Mouse (Mus musculus): Measurements from ENCODE around the gene Trpc2. TPM values are rescaled to one million over a fixed set of nuclear protein-coding genes. Genes with fewer than 3 reads are reported as not detected.
"Not testable (repeated sequence)": the region's sequence is repeated elsewhere in the genome, so short reads cannot be mapped to it uniquely, and the experiment has no call there.

Gene Trpc2
- 1 to 10 TPM in 1 of 2 experiments, under 1 TPM in 1; 0.36 to 1.5 TPM for total RNA-seq (2021)
- long read RNA-seq = 0 reads

- DNase-seq (ENCODE audit: low spot score in 2 of 2) = no peak
These were observed at the start of gene Trpc2 for GRCm38 (mm10) chr7:102082816-102083215. TSS of gene Trpc2 (plus strand) at chr7:102083116.

GRCm38 (mm10) chr7:102034904-102035303 is 48.0 kb upstream of the Trpc2 start:
- DNase-seq (ENCODE audit: low spot score in 2 of 2) = no peak

GRCm38 (mm10) chr7:102035534-102035933 is 47.4 kb upstream of the Trpc2 start:
- no peak for DNase-seq (ENCODE audit: low spot score in 2 of 2)

- no peak for DNase-seq (ENCODE audit: low spot score in 2 of 2)
These were observed 45.6 kb upstream of the Trpc2 start for GRCm38 (mm10) chr7:102037318-102037717.

- no peak for DNase-seq (ENCODE audit: low spot score in 2 of 2)
These were observed 40.6 kb upstream of the Trpc2 start for GRCm38 (mm10) chr7:102042314-102042713.

- not testable (repeated sequence) for DNase-seq (ENCODE audit: low spot score in 2 of 2)
These were observed 34.4 kb upstream of the Trpc2 start for GRCm38 (mm10) chr7:102048524-102048923.

GRCm38 (mm10) chr7:102061353-102061752 is 21.6 kb upstream of the Trpc2 start:
- no peak for DNase-seq (ENCODE audit: low spot score in 2 of 2)

- no peak for DNase-seq (ENCODE audit: low spot score in 2 of 2)
These were observed 20.7 kb upstream of the Trpc2 start for GRCm38 (mm10) chr7:102062203-102062602.

- DNase-seq (ENCODE audit: low spot score in 2 of 2) = no peak
These were observed 19.0 kb upstream of the Trpc2 start for GRCm38 (mm10) chr7:102063891-102064290.

GRCm38 (mm10) chr7:102064655-102065045 is 18.3 kb upstream of the Trpc2 start:
- DNase-seq (ENCODE audit: low spot score in 2 of 2) = no peak

- peak; percentile 91 to 94 for DNase-seq (ENCODE audit: low spot score in 2 of 2)
These were observed 17.6 kb upstream of the Trpc2 start, which contains the start of the genes Rnf121, Xndc1 and Xntrpc for GRCm38 (mm10) chr7:102065046-102065891. TSS of gene Rnf121 (minus strand) at chr7:102065469. TSS of gene Xndc1 (plus strand) at chr7:102065511. TSS of gene Xntrpc (plus strand) at chr7:102065713.

- DNase-seq (ENCODE audit: low spot score in 2 of 2) = no peak
These were observed 16.6 kb upstream of the Trpc2 start for GRCm38 (mm10) chr7:102066363-102066762.

- no peak for DNase-seq (ENCODE audit: low spot score in 2 of 2)
These were observed 6.1 kb upstream of the Trpc2 start for GRCm38 (mm10) chr7:102076714-102077296.

GRCm38 (mm10) chr7:102078517-102078916 is 4.4 kb upstream of the Trpc2 start:
- DNase-seq (ENCODE audit: low spot score in 2 of 2) = peak; percentile 46 to 48

GRCm38 (mm10) chr7:102080311-102080710 is 2.6 kb upstream of the Trpc2 start:
- no peak for DNase-seq (ENCODE audit: low spot score in 2 of 2)

- no peak for DNase-seq (ENCODE audit: low spot score in 2 of 2)
These were observed 1.1 kb upstream of the Trpc2 start for GRCm38 (mm10) chr7:102081784-102082183.

- DNase-seq (ENCODE audit: low spot score in 2 of 2) = no peak
These were observed 1.3 kb downstream of the Trpc2 start for GRCm38 (mm10) chr7:102084041-102084696.

GRCm38 (mm10) chr7:102087336-102087735 is 4.4 kb downstream of the Trpc2 start:
- no peak for DNase-seq (ENCODE audit: low spot score in 2 of 2)

- DNase-seq (ENCODE audit: low spot score in 2 of 2) = no peak
These were observed 17.1 kb downstream of the Trpc2 start for GRCm38 (mm10) chr7:102099760-102100661.

GRCm38 (mm10) chr7:102100868-102101267 is 18.0 kb downstream of the Trpc2 start:
- no peak for DNase-seq (ENCODE audit: low spot score in 2 of 2)

- no peak for DNase-seq (ENCODE audit: low spot score in 2 of 2)
These were observed 18.6 kb downstream of the Trpc2 start, which contains the start of gene Art1 for GRCm38 (mm10) chr7:102101487-102101886. TSS of gene Art1 (plus strand) at chr7:102101743.
